Mouse (Mus musculus) kidney, postnatal 36 days (tissue): ENCODE results near the gene Zkscan8.
"Not testable (repeated sequence)": the region's sequence is repeated elsewhere in the genome, so short reads cannot be mapped to it uniquely, and the experiment has no call there.

Experiments used
- DNase-seq, 2 experiments: peaks; one replicate each; pipeline ENCODE4 v3.0.0; 2021 to 2022; ENCODE audit warnings: mixed read lengths in 2 of 2

Zkscan8 gene

GRCm38 (mm10) chr13:21530781-21531201 lies at the start of gene Zkscan8:
TSS of gene Zkscan8 (minus strand) at chr13:21531120.
- peak; percentile 92 to 93 for DNase-seq

- no peak for DNase-seq
Measured at GRCm38 (mm10) chr13:21559793-21560192, 28.9 kb upstream of the Zkscan8 start, which contains the start of gene Olfr1535. TSS of gene Olfr1535 (minus strand) at chr13:21559893.

- DNase-seq: peak; percentile 5 to 52
Measured at GRCm38 (mm10) chr13:21550416-21551110, 19.6 kb upstream of the Zkscan8 start.

- no peak for DNase-seq
Measured at GRCm38 (mm10) chr13:21549487-21549886, 18.6 kb upstream of the Zkscan8 start.

- no peak for DNase-seq
Measured at GRCm38 (mm10) chr13:21542708-21543107, 11.8 kb upstream of the Zkscan8 start, which contains the start of gene Olfr1366. TSS of gene Olfr1366 (minus strand) at chr13:21542808.

GRCm38 (mm10) chr13:21530136-21530535 lies 784 bp downstream of the Zkscan8 start:
- no peak for DNase-seq

GRCm38 (mm10) chr13:21506221-21506649 lies 24.7 kb downstream of the Zkscan8 start:
- peak; percentile 85 to 91 for DNase-seq

- DNase-seq: no peak
Measured at GRCm38 (mm10) chr13:21502296-21502695, 28.6 kb downstream of the Zkscan8 start.

GRCm38 (mm10) chr13:21501182-21501581 lies 29.7 kb downstream of the Zkscan8 start, which contains the start of gene Gm11273:
TSS of gene Gm11273 (minus strand) at chr13:21501418.
- not testable (repeated sequence) for DNase-seq

GRCm38 (mm10) chr13:21495080-21495479 lies 35.8 kb downstream of the Zkscan8 start, which contains the start of gene AK157302:
TSS of gene AK157302 (plus strand) at chr13:21495223.
- DNase-seq: peak; percentile 8 to 29

- DNase-seq: no peak
Measured at GRCm38 (mm10) chr13:21492847-21493246, 38.1 kb downstream of the Zkscan8 start.

GRCm38 (mm10) chr13:21486881-21487280 lies 44.0 kb downstream of the Zkscan8 start:
- DNase-seq: no peak

- peak; percentile 63 to 72 for DNase-seq
Measured at GRCm38 (mm10) chr13:21478759-21479670, 51.9 kb downstream of the Zkscan8 start, which contains the start of the genes Zkscan4 and Gm10065. TSS of gene Zkscan4 (plus strand) at chr13:21478907. TSS of gene Gm10065 (minus strand) at chr13:21479441.

- no peak for DNase-seq
Measured at GRCm38 (mm10) chr13:21472427-21472826, 58.5 kb downstream of the Zkscan8 start.

GRCm38 (mm10) chr13:21469097-21469496 lies 61.8 kb downstream of the Zkscan8 start:
- no peak for DNase-seq

GRCm38 (mm10) chr13:21468061-21469019 lies 62.6 kb downstream of the Zkscan8 start, which contains the start of gene Nkapl:
TSS of gene Nkapl (minus strand) at chr13:21468509.
- DNase-seq: peak; percentile 82 to 91

GRCm38 (mm10) chr13:21467336-21467735 lies 63.6 kb downstream of the Zkscan8 start:
- DNase-seq: no peak
